Mouse (Mus musculus): ENCODE data around the gene Hyal2.

Hyal2 gene

GRCm38 (mm10) chr9:107590773-107591060, 23.0 kb downstream of the Hyal2 start:
- DNase-seq: no peak

GRCm38 (mm10) chr9:107593101-107593976, 25.6 kb downstream of the Hyal2 start:
- no peak for DNase-seq

- DNase-seq: no peak
Measured at GRCm38 (mm10) chr9:107594281-107595062, 26.7 kb downstream of the Hyal2 start.

- DNase-seq: no peak
Measured at GRCm38 (mm10) chr9:107596619-107597569, 29.1 kb downstream of the Hyal2 start.

GRCm38 (mm10) chr9:107598385-107598784, 30.6 kb downstream of the Hyal2 start:
- DNase-seq: no peak

- no peak for DNase-seq
Measured at GRCm38 (mm10) chr9:107599433-107599832, 31.7 kb downstream of the Hyal2 start.

GRCm38 (mm10) chr9:107599842-107600241, 32.1 kb downstream of the Hyal2 start:
- no peak for DNase-seq

GRCm38 (mm10) chr9:107600745-107601144, 33.0 kb downstream of the Hyal2 start:
- DNase-seq: no peak

- no peak for DNase-seq
Measured at GRCm38 (mm10) chr9:107601275-107601674, 33.5 kb downstream of the Hyal2 start.

GRCm38 (mm10) chr9:107602068-107602648, 34.4 kb downstream of the Hyal2 start:
- peak; percentile 99 for DNase-seq

- DNase-seq: no peak
Measured at GRCm38 (mm10) chr9:107603251-107603650, 35.5 kb downstream of the Hyal2 start.

- DNase-seq: no peak
Measured at GRCm38 (mm10) chr9:107605041-107605661, 37.4 kb downstream of the Hyal2 start.

- DNase-seq: no peak
Measured at GRCm38 (mm10) chr9:107606591-107606990, 38.8 kb downstream of the Hyal2 start.

GRCm38 (mm10) chr9:107607036-107607435, 39.3 kb downstream of the Hyal2 start:
- no peak for DNase-seq

GRCm38 (mm10) chr9:107607653-107608245, 40.0 kb downstream of the Hyal2 start:
- no peak for DNase-seq

GRCm38 (mm10) chr9:107608741-107609432, 41.1 kb downstream of the Hyal2 start, which contains the start of gene Sema3b:
Gene Sema3b, minus strand, starts transcription at chr9:107609229.
- DNase-seq: no peak

GRCm38 (mm10) chr9:107609433-107609830, 41.7 kb downstream of the Hyal2 start:
- DNase-seq: no peak

GRCm38 (mm10) chr9:107611456-107612190, 43.9 kb downstream of the Hyal2 start:
- no peak for DNase-seq

- DNase-seq: peak; percentile 100
Measured at GRCm38 (mm10) chr9:107612191-107612944, 44.6 kb downstream of the Hyal2 start.
